In genomic region chrX:96130139-96130538, GRCm38 (mm10) we compare ENCODE assay signal across 8 mouse cellular contexts. TPM values are rescaled to one million over a fixed set of nuclear protein-coding genes. Genes with fewer than 3 reads are reported as not detected.
DNase-seq lines count a peak whose midpoint lies in the region; ATAC-seq and TF ChIP-seq lines count a peak whose summit lies in the region.

No protein-coding gene starts in this region.

- WGBS in embryonic facial prominence, embryonic 10.5 days, result 49% methylated on average over 5 of the region's 5 CpGs
- WGBS in intestine, postnatal 0 days, result 48% methylated on average over 5 of the region's 5 CpGs
- 2% methylated on average over 5 of the region's 5 CpGs for whole genome bisulfite sequencing in thymus, adult 2 months

- intact Hi-C loops in left cerebral cortex, adult 2 months (cut with DNase I), result loop anchor here (5.0 kb wide), 1 partner anchor 103 kb away; no protein-coding TSS in a partner anchor

- ATAC-seq in intestine, postnatal 0 days, result no peak
- ATAC-seq in cerebellum, adult (ENCODE audit: insufficient number of reproducible peaks, low FRiP score, low TSS enrichment), result no peak

- H3K4me3 ChIP-seq in embryonic facial prominence, embryonic 10.5 days, result no peak overlapping the region
- H3K4me3 ChIP-seq in intestine, postnatal 0 days (ENCODE audit: low read depth, low read length), result no peak overlapping the region
- H3K4me3 ChIP-seq in thymus, adult 2 months (ENCODE audit: control insufficient read depth, insufficient read depth, low read length), result no peak overlapping the region
- no peak overlapping the region for H3K4me3 ChIP-seq in left cerebral cortex, adult 2 months

- H3K27me3 ChIP-seq in embryonic facial prominence, embryonic 10.5 days (replicated peaks; ENCODE audit: low read depth, poor library complexity, severe bottlenecking), result peaks cover 11% of the 10 kb centered on the region; the same call in 1 of the 2 replicates
- H3K27me3 ChIP-seq in intestine, postnatal 0 days (replicated peaks; ENCODE audit: control insufficient read depth, insufficient read depth, low read length), result no peaks in the 10 kb centered on the region
- no peaks in the 10 kb centered on the region for H3K27me3 ChIP-seq in thymus, adult 2 months (ENCODE audit: control insufficient read depth, insufficient read depth, low read length)

- no peak for TF ChIP-seq POLR2A in thymus, adult 2 months (IDR thresholded peaks at IDR 0.05; ENCODE audit: control insufficient read depth, extremely low read depth, insufficient read depth, low read length, poor library complexity)

- H3K36me3 ChIP-seq in embryonic facial prominence, embryonic 10.5 days (replicated peaks), result no peaks in the 10 kb centered on the region
- H3K36me3 ChIP-seq in intestine, postnatal 0 days (ENCODE audit: control insufficient read depth, insufficient read depth), result no peaks in the 10 kb centered on the region
- H3K36me3 ChIP-seq in thymus, adult 2 months (ENCODE audit: control insufficient read depth, insufficient read depth, low read length), result no peaks in the 10 kb centered on the region

- H3K27ac ChIP-seq in embryonic facial prominence, embryonic 10.5 days (replicated peaks), result no peak overlapping the region
- H3K27ac ChIP-seq in intestine, postnatal 0 days (ENCODE audit: low read depth, low read length), result no peak overlapping the region; the same call in 1 of the 2 replicates
- H3K27ac ChIP-seq in thymus, adult 2 months (ENCODE audit: control insufficient read depth, insufficient read depth, low read length), result peak overlapping the region; percentile 95
- no peak overlapping the region for H3K27ac ChIP-seq in left cerebral cortex, adult 2 months

- TF ChIP-seq CTCF in intestine, postnatal 0 days (IDR thresholded peaks at IDR 0.05; ENCODE audit: low read depth), result peak; percentile 29
- TF ChIP-seq CTCF in thymus, adult 2 months (IDR thresholded peaks at IDR 0.05; ENCODE audit: borderline replicate concordance, control insufficient read depth, extremely low read depth, insufficient read depth, low read length, poor library complexity), result no peak
- no peak; the same call in 1 of the 2 replicates for TF ChIP-seq CTCF in left cerebral cortex, adult 2 months (IDR thresholded peaks at IDR 0.05)

- H3K4me2 ChIP-seq in intestine, postnatal 0 days (replicated peaks; ENCODE audit: low read depth), result no peak overlapping the region

- H3K9me3 ChIP-seq in embryonic facial prominence, embryonic 10.5 days, result no peaks in the 10 kb centered on the region
- no peaks in the 10 kb centered on the region for H3K9me3 ChIP-seq in intestine, postnatal 0 days (ENCODE audit: control insufficient read depth)

- DNase-seq in ovary, postnatal 36 days (ENCODE audit: low spot score), result peak; percentile 12
- no peak for DNase-seq in ovary, postnatal 10 days (ENCODE audit: low spot score)
- peak; percentile 8 for DNase-seq in embryonic facial prominence, embryonic 10.5 days (ENCODE audit: low spot score)
- DNase-seq in lung, postnatal 14 days, result peak; percentile 64
- peak; percentile 64 for DNase-seq in thymus, adult 2 months
- DNase-seq in left cerebral cortex, adult 2 months (ENCODE audit: extremely low spot score in 1 of 2, low spot score in 2 of 2), result no peak

- no peak overlapping the region for H3K9ac ChIP-seq in intestine, postnatal 0 days (ENCODE audit: low read depth, low read length)

- H3K4me1 ChIP-seq in embryonic facial prominence, embryonic 10.5 days, result 0 out of 2 replicates have a peak, but pooled peaks cover 4% of the 10 kb centered on the region
- no peaks in the 10 kb centered on the region for H3K4me1 ChIP-seq in intestine, postnatal 0 days (replicated peaks; ENCODE audit: control insufficient read depth, insufficient read depth, low read length)
- H3K4me1 ChIP-seq in thymus, adult 2 months (replicated peaks; ENCODE audit: control insufficient read depth, insufficient read depth, low read length), result peaks cover 14% of the 10 kb centered on the region

RNA-seq across cellular contexts. Expression of gene Msn, which starts 34.3 kb away (rescaled TPM):
- polyA plus RNA-seq in embryonic facial prominence, embryonic 10.5 days (2016; fragmentation: Nextera tagmentation; extraction: Ambion mirVana), result 91.7 and 109 TPM in 2 replicates
- polyA plus RNA-seq in intestine, postnatal 0 days (2015; fragmentation: Nextera tagmentation; extraction: Ambion mirVana), result 34.2 and 35.9 TPM in 2 replicates
- polyA plus RNA-seq in thymus, adult 2 months (2012; rRNA removed), result 205 and 237 TPM in 2 replicates
- total RNA-seq in left cerebral cortex, adult 2 months (2021), result 10 to 100 TPM; 18.6 to 20.0 TPM

Comparison
In these comparisons a context has a peak if more than half of its experiments do, and no peak if none do; other contexts are left out.
1. DNase-seq: peak in ovary, postnatal 36 days (single experiment), embryonic facial prominence, embryonic 10.5 days (single experiment), lung, postnatal 14 days (single experiment) and thymus, adult 2 months (single experiment); none in ovary, postnatal 10 days (single experiment) and left cerebral cortex, adult 2 months (0 of 2).